Mouse (Mus musculus) erythroblast, embryonic 14.5 days (primary cell): ENCODE data around the gene Sorcs3.

Experiments
- GATA1 ChIP-seq: IDR thresholded peaks from 2 replicates; pipeline ENCODE4 v1.6.1; 2012; ENCODE audit warnings: low read length, inconsistent platforms, mixed read lengths
- TAL1 ChIP-seq: IDR thresholded peaks from 3 replicates; pipeline ENCODE4 v1.6.1; 2012; ENCODE audit warnings: low read length, inconsistent platforms, mixed read lengths

- no peak for TF ChIP-seq GATA1
- TF ChIP-seq TAL1, result no peak
Observed at GRCm38 (mm10) chr19:48294251-48294650, 88.4 kb downstream of the Sorcs3 start.
